Mouse (Mus musculus) kidney, embryonic 14.5 days (tissue): Measurements from ENCODE around the gene Myh6. TPM values are rescaled to one million over a fixed set of nuclear protein-coding genes. Genes with fewer than 3 reads are reported as not detected.

ENCODE experiments used
- ATAC-seq: fragments of 200-750 bp; cut with Nextera tagmentation; 2 replicates; pipeline ENCODE4 v1.8.0; 2017; ENCODE audit warnings: moderate number of reproducible peaks, mild to moderate bottlenecking, moderate TSS enrichment, moderate library complexity; ENCODE audit not compliant: low FRiP score, low TSS enrichment
- H3K27ac ChIP-seq: fragments of 300-500 bp; sonication (generic); 2 replicates; pipeline ENCODE4 v1.5.1; 2014; ENCODE audit warnings: low read depth, mild to moderate bottlenecking, low read length, moderate library complexity, mixed read lengths
- H3K27me3 ChIP-seq: fragments of 300-500 bp; sonication (generic); 2 replicates; pipeline ENCODE4 v1.6.1; 2014; ENCODE audit warnings: mild to moderate bottlenecking, low read length; ENCODE audit not compliant: control insufficient read depth, insufficient read depth
- H3K36me3 ChIP-seq: fragments of 300-500 bp; sonication (generic); 2 replicates; pipeline ENCODE4 v1.6.1; 2014; ENCODE audit warnings: low read length, mixed read lengths; ENCODE audit not compliant: control insufficient read depth, insufficient read depth
- H3K4me1 ChIP-seq: fragments of 300-500 bp; sonication (generic); 2 replicates; pipeline ENCODE4 v1.6.1; 2014; ENCODE audit warnings: low read length, mixed read lengths; ENCODE audit not compliant: control insufficient read depth, insufficient read depth
- H3K4me2 ChIP-seq: fragments of 300-500 bp; sonication (generic); replicated peaks from 2 replicates; pipeline ENCODE4 v1.6.1; 2014; ENCODE audit warnings: low read depth, mild to moderate bottlenecking, low read length
- H3K4me3 ChIP-seq: fragments of 300-500 bp; sonication (generic); 2 replicates; pipeline ENCODE4 v1.5.1; 2014; ENCODE audit warnings: mild to moderate bottlenecking, low read length
- H3K9ac ChIP-seq: fragments of 300-500 bp; sonication (generic); 2 replicates; pipeline ENCODE4 v1.6.1; 2014; ENCODE audit warnings: low read depth, mild to moderate bottlenecking, low read length, moderate library complexity
- H3K9me3 ChIP-seq: fragments of 300-500 bp; sonication (generic); 2 replicates; pipeline ENCODE4 v1.6.1; 2016; ENCODE audit warnings: low read length; ENCODE audit not compliant: control insufficient read depth
- WGBS: fragments of 180-500 bp; shearing (Covaris S2); extraction: QIAGEN DNeasy Blood & Tissue Kit; methylation state at CpG from one replicate; pipeline ENCODE4 v1.1.7; 2014; 5-methylcytosine and 5-hydroxymethylcytosine counted together
- microRNA counts: library from miRNA; unstranded; fragments of <30 nt; microRNA quantifications from one replicate; lab custom pipeline; 2017
- microRNA-seq: library from miRNA; unstranded; fragments of <30 nt; microRNA quantifications from one replicate; pipeline ENCODE4, GENCODE M21; 2016
- polyA plus RNA-seq: library from polyadenylated mRNA; unstranded; fragments of >200 nt; fragmentation: Nextera tagmentation; extraction: Ambion mirVana; gene quantifications from 2 replicates; pipeline ENCODE4 v1.2.1, GENCODE M21; 2014

The Myh6 gene
- polyA plus RNA-seq, 1 experiment from 2014 or later = 0.54 TPM

DNA sequence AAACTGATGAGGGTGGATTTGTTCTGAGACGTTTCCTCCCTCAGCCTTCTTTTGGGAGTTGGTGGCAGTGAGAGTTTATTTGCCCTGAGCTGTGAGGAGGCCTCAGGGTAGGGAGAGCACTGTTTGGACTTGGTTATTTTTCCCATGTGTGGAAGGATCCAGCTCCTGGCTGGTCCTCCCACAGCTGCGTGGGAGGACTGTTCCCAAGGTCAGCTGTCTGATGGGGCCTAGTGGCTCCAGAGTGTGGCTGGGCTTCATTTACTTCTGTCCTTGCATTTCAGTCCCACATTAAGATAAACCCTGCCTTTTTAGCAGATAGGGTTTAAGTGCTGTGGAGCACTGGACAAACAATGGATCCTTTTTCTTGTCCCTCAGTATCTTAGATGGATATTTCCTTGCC, 69.3 kb downstream of the Myh6 start:
- H3K4me3 ChIP-seq = no peak overlapping the region
- WGBS = 36% methylated on average over 2 of the region's 2 CpGs
- H3K9ac ChIP-seq = no peak overlapping the region
- H3K4me2 ChIP-seq = no peak overlapping the region
- peaks cover 32% of the 10 kb centered on the region for H3K36me3 ChIP-seq
- ATAC-seq = no peak
- H3K27me3 ChIP-seq = no peaks in the 10 kb centered on the region
- H3K9me3 ChIP-seq = no peaks in the 10 kb centered on the region
- peaks cover 28% of the 10 kb centered on the region for H3K4me1 ChIP-seq
- H3K27ac ChIP-seq = peak overlapping the region; percentile 55; the same call in 1 of the 2 replicates

DNA sequence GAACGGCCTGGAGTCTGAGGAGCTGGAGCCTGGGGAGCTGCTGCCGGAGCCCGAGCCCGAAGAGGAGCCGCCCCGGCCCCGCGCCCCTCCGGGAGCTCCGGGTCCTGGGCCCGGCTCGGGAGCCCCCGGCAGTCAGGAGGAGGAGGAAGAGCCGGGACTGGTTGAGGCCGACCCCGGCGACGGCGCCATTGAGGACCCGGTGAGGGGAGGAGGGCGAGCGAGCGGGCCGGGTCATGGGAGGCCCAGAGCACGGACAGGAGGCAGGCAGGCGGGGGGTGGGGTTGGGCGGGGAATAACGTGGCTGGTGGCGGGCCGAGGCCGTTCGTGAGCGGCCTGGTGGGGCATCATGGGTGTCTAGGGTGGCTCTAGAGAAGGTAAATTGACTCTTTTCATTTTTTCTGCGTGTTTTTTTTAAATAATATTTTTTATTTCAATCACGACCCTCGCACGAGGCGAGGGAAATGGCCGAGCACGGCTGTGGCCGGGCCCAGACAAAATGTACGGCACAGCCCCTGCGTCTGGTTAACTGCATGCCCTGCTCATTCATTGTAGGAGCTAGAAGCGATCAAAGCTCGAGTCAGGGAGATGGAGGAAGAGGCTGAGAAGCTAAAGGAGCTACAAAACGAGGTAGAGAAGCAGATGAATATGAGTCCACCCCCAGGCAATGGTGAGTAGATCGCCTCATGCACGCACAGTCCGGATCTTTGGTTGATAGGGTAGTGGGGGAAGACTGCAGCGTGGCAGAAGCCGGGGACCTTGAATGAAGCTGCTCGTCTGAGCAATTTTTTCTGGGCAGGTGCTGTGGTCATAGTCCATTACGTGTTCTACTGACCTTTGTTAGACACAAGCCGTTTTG, 72.2 kb downstream of the Myh6 start:
- Histone ChIP-seq H3K27me3 (no peaks in the 10 kb centered on the region), H3K36me3 (peaks cover 32% of the 10 kb centered on the region), H3K4me2 (peak overlapping the region; percentile 73), H3K9me3 (no peaks in the 10 kb centered on the region), H3K27ac (peak overlapping the region; percentile 93), H3K4me1 (peaks cover 28% of the 10 kb centered on the region), H3K4me3 (peak overlapping the region; percentile 98), H3K9ac (peak overlapping the region; percentile 100)
- under 1% methylated on average over 54 of the region's 54 CpGs for WGBS
- peak; percentile 68 for ATAC-seq

DNA sequence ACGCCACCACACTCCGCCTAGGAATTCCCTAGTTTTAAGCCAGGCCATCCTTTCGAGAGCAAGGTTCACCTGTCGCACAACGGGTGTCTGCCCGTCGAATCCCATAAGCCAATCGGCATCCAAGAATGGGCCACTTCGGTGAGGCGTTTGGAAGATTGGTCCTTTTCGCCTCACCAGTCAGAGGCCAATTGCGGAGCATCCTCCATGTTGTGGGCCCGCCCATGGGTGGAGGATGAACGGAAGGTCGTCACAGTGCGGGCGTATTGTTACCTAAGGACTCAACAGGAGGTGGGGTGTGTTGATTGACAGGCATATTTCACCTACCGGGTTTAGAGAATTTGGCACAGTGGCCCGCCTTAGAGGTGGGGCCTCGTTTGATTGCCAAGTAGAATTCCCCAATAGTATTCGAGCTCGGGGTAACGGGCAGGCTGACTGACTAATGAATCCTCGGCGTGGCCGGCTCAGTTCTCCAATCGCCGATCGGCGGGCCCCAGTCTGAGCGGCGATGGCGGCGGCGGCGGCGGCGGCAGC, 73.0 kb downstream of the Myh6 start:
- peak overlapping the region; percentile 49 for H3K4me2 ChIP-seq
- H3K27ac ChIP-seq = peak overlapping the region; percentile 93
- no peaks in the 10 kb centered on the region for H3K27me3 ChIP-seq
- H3K4me3 ChIP-seq = peak overlapping the region; percentile 98
- peak overlapping the region; percentile 100 for H3K9ac ChIP-seq
- no peaks in the 10 kb centered on the region for H3K9me3 ChIP-seq
- peaks cover 32% of the 10 kb centered on the region for H3K36me3 ChIP-seq
- H3K4me1 ChIP-seq = peaks cover 28% of the 10 kb centered on the region
- ATAC-seq = peak; percentile 99
- under 1% methylated on average over 38 of the region's 38 CpGs for WGBS

DNA sequence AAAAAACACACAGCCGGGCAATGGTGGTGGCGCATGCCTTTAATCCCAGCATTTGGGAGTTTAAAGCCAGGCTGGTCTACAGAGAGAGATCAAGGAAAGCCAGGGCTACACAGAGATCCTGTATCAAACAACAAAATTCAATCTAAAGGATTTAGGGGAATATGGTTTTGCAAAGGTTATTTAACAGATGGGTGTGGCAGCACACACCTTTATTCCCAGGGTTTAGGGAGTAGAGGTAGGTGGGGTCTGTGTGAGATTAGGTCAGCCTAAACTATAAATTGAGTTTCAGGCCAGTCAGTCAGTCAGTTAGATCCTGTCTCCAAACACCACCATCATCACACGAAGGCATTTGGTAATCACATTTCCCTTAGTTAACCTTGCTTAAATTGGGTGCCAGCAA, 74.5 kb downstream of the Myh6 start, which contains the start of gene Pabpn1:
TSS of gene Pabpn1 (plus strand) at position 301 of the 400 bp plus-strand sequence.
- peaks cover 24% of the 10 kb centered on the region for H3K4me1 ChIP-seq
- peak within 1 kb of the TSS; percentile 98 for H3K4me3 ChIP-seq
- peak within 1 kb of the TSS; percentile 79 for H3K27ac ChIP-seq
- ATAC-seq = no peak
- H3K9ac ChIP-seq = peak within 1 kb of the TSS; percentile 58; the same call in 1 of the 2 replicates
- 97% methylated on average over 3 of the region's 3 CpGs for WGBS
- no peaks in the 10 kb centered on the region for H3K9me3 ChIP-seq
- no peaks in the 10 kb centered on the region for H3K27me3 ChIP-seq
- H3K36me3 ChIP-seq = peaks cover 20% of the 10 kb centered on the region
- H3K4me2 ChIP-seq = peak within 1 kb of the TSS; percentile 49

MicroRNAs within 50 kb of the gene (microRNA counts, 519-probe panel; counts per million panel counts)
- microRNA mmu-miR-208a (lab: Ali Mortazavi, UCI) = not detected
- not detected for microRNA mmu-miR-208b (lab: Ali Mortazavi, UCI)

Small RNA genes lying within 50 kb of the gene (microRNA-seq; reads per million reads assigned to microRNA genes)
- gene Mir208a = 1.7 reads per million
- 4.0 reads per million, percentile 16 among the genes with 10 or more reads in this experiment for gene Mir208b

Other genes starting within 250 kb of the Myh6 start
- 5.8 and 12.1 TPM in 2 replicates for gene Slc7a8, start 185.0 kb downstream of the Myh6 start, polyA plus RNA-seq
- not detected in 2 replicates for gene Rnf212b, start 152.8 kb downstream of the Myh6 start, polyA plus RNA-seq
- 10.3 and 19.1 TPM in 2 replicates for gene Homez, start 96.0 kb downstream of the Myh6 start, polyA plus RNA-seq
- 2.9 and 4.5 TPM in 2 replicates for gene Ppp1r3e, start 89.4 kb downstream of the Myh6 start, polyA plus RNA-seq
- 5.3 and 6.1 TPM in 2 replicates for gene Bcl2l2, start 83.5 kb downstream of the Myh6 start, polyA plus RNA-seq
- 0.44 TPM in 1 of 2 replicates, not detected in the other for gene Gm20521, start 83.5 kb downstream of the Myh6 start, polyA plus RNA-seq
- 178 and 227 TPM in 2 replicates for gene Pabpn1, start 74.4 kb downstream of the Myh6 start, polyA plus RNA-seq
- gene Slc22a17, start 53.8 kb downstream of the Myh6 start, polyA plus RNA-seq = 41.0 and 58.9 TPM in 2 replicates
- gene Efs, start 40.8 kb downstream of the Myh6 start, polyA plus RNA-seq = 26.2 and 33.8 TPM in 2 replicates
- 0.24 TPM in 1 of 2 replicates, not detected in the other for gene Il25, start 34.2 kb downstream of the Myh6 start, polyA plus RNA-seq
- gene Cmtm5, start 30.7 kb downstream of the Myh6 start, polyA plus RNA-seq = 0.89 and 3.3 TPM in 2 replicates
- not detected in 2 replicates for gene Gm17428, start 10.0 kb upstream of the Myh6 start, polyA plus RNA-seq
- 0.11 and 2.0 TPM in 2 replicates for gene Myh7, start 27.7 kb upstream of the Myh6 start, polyA plus RNA-seq
- 80.8 and 109 TPM in 2 replicates for gene Ngdn, start 48.5 kb upstream of the Myh6 start, polyA plus RNA-seq
- 5.8 and 6.4 TPM in 2 replicates for gene Zfhx2, start 125.4 kb upstream of the Myh6 start, polyA plus RNA-seq
- 14.5 and 21.8 TPM in 2 replicates for gene Thtpa, start 127.9 kb upstream of the Myh6 start, polyA plus RNA-seq
- 11.4 and 17.8 TPM in 2 replicates for gene Ap1g2, start 139.7 kb upstream of the Myh6 start, polyA plus RNA-seq
- gene Jph4, start 150.0 kb upstream of the Myh6 start, polyA plus RNA-seq = 0.43 and 0.55 TPM in 2 replicates